Mouse (Mus musculus) ES-E14 (cell line): ENCODE data around the gene Col28a1. TPM values are rescaled to one million over a fixed set of nuclear protein-coding genes. Genes with fewer than 3 reads are reported as not detected.

Experiments
- DNase-seq: peaks from one replicate; pipeline ENCODE4 v3.0.0-alpha.2; 2013; ENCODE audit warnings: low read depth, low spot score
- H3K27ac ChIP-seq: 2 replicates; pipeline ENCODE4 v1.5.1; 2012; ENCODE audit warnings: low read depth, mild to moderate bottlenecking, low read length, moderate library complexity, mixed read lengths; ENCODE audit not compliant: poor library complexity, insufficient read depth, severe bottlenecking
- H3K36me3 ChIP-seq: 2 replicates; pipeline ENCODE4 v1.6.1; 2012; ENCODE audit warnings: mild to moderate bottlenecking, low read length, moderate library complexity, mixed read lengths; ENCODE audit not compliant: control insufficient read depth, poor library complexity, insufficient read depth, severe bottlenecking
- H3K4me1 ChIP-seq, 2 experiments: fragments of 150-350 bp in 1 of 2; sonication (generic) in 1 of 2; 2 replicates each; pipeline ENCODE4 v1.6.1; 2012; ENCODE audit warnings: low read length in 2 of 2, mild to moderate bottlenecking in 1 of 2, mixed read lengths in 1 of 2; ENCODE audit not compliant: control insufficient read depth in 2 of 2, insufficient read depth in 2 of 2, poor library complexity in 1 of 2
- H3K4me3 ChIP-seq, 2 experiments: fragments of 150-350 bp in 1 of 2; sonication (generic) in 1 of 2; 2 replicates each; pipeline ENCODE4 v1.5.1; 2012; ENCODE audit warnings: low read length in 2 of 2, low read depth in 1 of 2, mild to moderate bottlenecking in 1 of 2, mixed read lengths in 1 of 2; ENCODE audit not compliant: insufficient read depth in 1 of 2, poor library complexity in 1 of 2, severe bottlenecking in 1 of 2
- H3K9ac ChIP-seq: 2 replicates; pipeline ENCODE4 v1.6.1; 2012; ENCODE audit warnings: low read depth, mild to moderate bottlenecking, low read length, mixed read lengths; ENCODE audit not compliant: poor library complexity, insufficient read depth, severe bottlenecking
- H3K9me3 ChIP-seq: fragments of 150-350 bp; sonication (generic); 2 replicates; pipeline ENCODE4 v1.6.1; 2012; ENCODE audit warnings: low read depth, mild to moderate bottlenecking, low read length; ENCODE audit not compliant: control insufficient read depth, insufficient read depth
- CHD2 ChIP-seq: IDR thresholded peaks from 2 replicates; pipeline ENCODE4 v1.6.1; 2014; ENCODE audit warnings: mild to moderate bottlenecking, low read depth, low read length, inconsistent platforms
- HCFC1 ChIP-seq: IDR thresholded peaks from 2 replicates; pipeline ENCODE4 v1.6.1; 2012; ENCODE audit warnings: low read length, inconsistent platforms, borderline replicate concordance; ENCODE audit not compliant: insufficient read depth
- MAFK ChIP-seq: IDR thresholded peaks from 2 replicates; pipeline ENCODE4 v1.6.1; 2014; ENCODE audit warnings: mild to moderate bottlenecking, low read depth, low read length, inconsistent platforms; ENCODE audit not compliant: insufficient read depth
- ZC3H11A ChIP-seq: IDR thresholded peaks from 2 replicates; pipeline ENCODE4 v1.6.1; 2012; ENCODE audit warnings: low read depth, mild to moderate bottlenecking, inconsistent platforms, low read length, borderline replicate concordance
- ZNF384 ChIP-seq: IDR thresholded peaks from 2 replicates; pipeline ENCODE4 v1.6.1; 2012; ENCODE audit warnings: low read depth, low read length, inconsistent platforms
- in situ Hi-C, 2 experiments: fragments of 600-800 bp; cut with MboI; formaldehyde crosslinking; loops; one replicate each; pipeline ENCODE4 v1.15.1; 2025; ENCODE audit warnings: low sequenced_read_pairs in 2 of 2, inconsistent platforms in 1 of 2; ENCODE audit not compliant: unreplicated experiment in 2 of 2
- total RNA-seq: library from RNA; depleted of rRNA; stranded (reverse); fragments of 300-350 nt; gene quantifications from 2 replicates; pipeline ENCODE4 v1.2.3, GENCODE M21; 2012

Gene Col28a1
- total RNA-seq, 1 experiment = not detected

DNA sequence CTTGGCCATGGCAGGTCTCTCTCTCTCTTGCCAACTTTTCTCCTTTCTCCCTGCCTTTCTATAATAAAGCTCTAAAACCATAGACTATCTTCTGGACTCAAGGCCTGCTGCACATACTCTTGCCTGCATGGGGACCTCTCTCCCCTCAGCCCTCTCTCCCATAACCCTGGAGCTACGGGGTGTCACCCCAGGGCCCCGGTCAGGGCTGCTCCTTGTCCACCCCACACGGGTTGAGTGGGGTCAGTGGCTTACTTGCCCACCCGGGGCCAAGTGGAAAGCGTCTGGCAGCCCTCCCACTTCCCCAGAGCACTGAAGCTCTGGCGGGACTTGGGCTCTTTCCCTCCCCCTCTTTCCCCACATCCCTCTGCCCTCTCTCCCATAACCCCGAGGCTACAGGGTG is 62.3 kb downstream of the Col28a1 start:
- no peak overlapping the region for H3K9ac ChIP-seq
- H3K4me1 ChIP-seq = no peaks in the 10 kb centered on the region
- in situ Hi-C loops = no loop called here
- no peaks in the 10 kb centered on the region for H3K36me3 ChIP-seq
- H3K27ac ChIP-seq = no peak overlapping the region
- TF ChIP-seq CHD2 (no peak), ZC3H11A (no peak), MAFK (no peak), ZNF384 (no peak), HCFC1 (no peak)
- H3K9me3 ChIP-seq = no peaks in the 10 kb centered on the region
- DNase-seq = no peak
- no peak overlapping the region for H3K4me3 ChIP-seq

DNA sequence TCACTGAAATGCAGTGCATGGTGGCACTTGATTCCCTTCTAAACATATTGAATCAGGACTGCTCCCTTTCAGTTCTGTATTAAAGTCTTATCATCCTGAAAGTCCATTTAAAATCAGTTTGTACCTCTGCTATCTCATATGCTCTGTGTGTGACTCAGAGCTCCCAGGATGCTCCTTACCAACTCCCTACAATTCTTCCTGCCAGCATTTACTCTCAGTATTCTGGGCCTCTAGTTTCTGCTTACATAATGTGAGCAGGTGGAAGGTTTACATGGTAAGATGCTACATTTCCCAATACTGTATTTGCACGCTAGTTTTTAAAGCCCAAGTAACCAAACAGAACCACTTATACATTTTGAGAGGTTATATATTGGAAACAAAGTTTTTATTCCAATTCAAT is 64.3 kb downstream of the Col28a1 start:
- Histone ChIP-seq H3K4me1 (no peaks in the 10 kb centered on the region), H3K4me3 (no peak overlapping the region), H3K36me3 (no peaks in the 10 kb centered on the region), H3K9me3 (no peaks in the 10 kb centered on the region), H3K27ac (no peak overlapping the region), H3K9ac (no peak overlapping the region)
- DNase-seq = no peak
- TF ChIP-seq ZC3H11A (no peak), MAFK (no peak), ZNF384 (no peak), CHD2 (no peak), HCFC1 (no peak)
- in situ Hi-C loops = no loop called here

DNA sequence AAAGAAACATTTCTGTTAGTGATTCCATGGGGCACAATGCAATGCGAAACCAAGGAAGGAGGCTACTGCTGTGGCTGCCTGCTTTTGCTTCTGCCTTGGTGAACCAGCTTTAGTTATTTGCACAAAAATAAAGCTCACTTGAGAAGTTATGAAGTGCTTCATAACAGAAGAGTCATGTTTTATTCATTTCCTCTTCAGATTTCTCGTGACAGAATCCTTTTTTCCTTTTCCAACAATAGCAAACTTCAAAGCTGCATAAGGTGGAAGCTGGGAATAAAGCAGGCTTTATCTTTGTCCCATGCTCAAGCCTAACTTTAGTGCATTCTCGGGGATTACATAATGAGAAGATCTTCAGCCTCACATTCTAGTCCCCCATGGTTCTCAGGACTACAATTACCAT is 65.9 kb downstream of the Col28a1 start:
- no peak overlapping the region for H3K4me3 ChIP-seq
- no peak overlapping the region for H3K27ac ChIP-seq
- H3K9ac ChIP-seq = no peak overlapping the region
- H3K9me3 ChIP-seq = no peaks in the 10 kb centered on the region
- no peaks in the 10 kb centered on the region for H3K4me1 ChIP-seq
- H3K36me3 ChIP-seq = no peaks in the 10 kb centered on the region
- DNase-seq = no peak
- in situ Hi-C loops = no loop called here
- no peak for TF ChIP-seq ZC3H11A
- no peak for TF ChIP-seq HCFC1
- no peak for TF ChIP-seq MAFK
- TF ChIP-seq CHD2 = no peak
- no peak for TF ChIP-seq ZNF384

DNA sequence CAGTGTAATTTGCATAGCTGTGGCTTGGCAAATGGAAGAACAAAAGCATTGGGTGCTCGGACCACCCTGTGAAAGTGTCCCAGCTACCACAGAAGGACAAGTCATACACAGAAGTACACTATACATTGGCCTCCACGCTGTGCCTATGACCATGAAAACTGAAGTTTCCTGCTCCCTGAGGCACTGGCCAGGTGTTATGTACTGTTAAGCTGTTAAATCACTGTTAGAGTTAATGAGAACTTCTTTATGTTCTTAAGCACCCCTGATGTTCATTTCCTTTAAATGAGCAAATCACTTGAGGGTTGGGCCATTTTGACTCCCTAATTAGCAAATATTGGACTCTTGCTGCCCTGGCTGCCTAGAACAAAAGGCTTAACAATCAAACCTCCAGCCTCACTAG is 73.3 kb downstream of the Col28a1 start:
- no peaks in the 10 kb centered on the region for H3K36me3 ChIP-seq
- H3K4me1 ChIP-seq = no peaks in the 10 kb centered on the region
- no peaks in the 10 kb centered on the region for H3K9me3 ChIP-seq
- no peak overlapping the region for H3K9ac ChIP-seq
- no peak for DNase-seq
- in situ Hi-C loops = no loop called here
- H3K4me3 ChIP-seq = no peak overlapping the region
- no peak for TF ChIP-seq CHD2
- no peak for TF ChIP-seq ZC3H11A
- no peak for TF ChIP-seq HCFC1
- TF ChIP-seq ZNF384 = no peak
- TF ChIP-seq MAFK = no peak
- no peak overlapping the region for H3K27ac ChIP-seq

DNA sequence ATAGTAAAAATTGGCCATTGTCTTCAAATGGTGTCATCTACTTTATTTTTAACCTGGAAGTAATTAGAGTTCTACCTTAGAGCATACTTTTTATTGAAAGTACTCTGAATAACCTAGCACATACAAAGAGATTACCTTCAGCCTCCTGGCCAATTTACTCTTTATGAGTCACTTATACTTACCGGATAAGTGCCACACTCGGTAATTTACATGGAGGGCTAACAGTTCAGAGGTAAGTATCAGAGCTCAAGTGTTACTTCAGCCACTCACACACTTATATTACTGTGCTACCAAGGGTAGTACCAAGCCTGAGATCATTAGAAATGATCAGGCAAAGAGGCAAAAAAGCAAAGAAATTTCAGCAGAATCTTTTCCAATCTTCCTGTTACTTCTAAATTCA is 73.8 kb downstream of the Col28a1 start:
- no peaks in the 10 kb centered on the region for H3K36me3 ChIP-seq

More for the DNA sequence above, 73.8 kb downstream of the Col28a1 start:
- in situ Hi-C loops = no loop called here
- H3K9ac ChIP-seq = no peak overlapping the region
- H3K27ac ChIP-seq = no peak overlapping the region
- no peak for DNase-seq
- TF ChIP-seq ZC3H11A (no peak), ZNF384 (no peak), HCFC1 (no peak), CHD2 (no peak), MAFK (no peak)
- no peaks in the 10 kb centered on the region for H3K9me3 ChIP-seq
- H3K4me3 ChIP-seq = no peak overlapping the region
- no peaks in the 10 kb centered on the region for H3K4me1 ChIP-seq
